Mouse (Mus musculus): ENCODE measurements around the gene Gdi2.

Gdi2 gene

GRCm38 (mm10) chr13:3547410-3547809 is 9.5 kb downstream of the Gdi2 start:
- 55% methylated on average over 3 of the region's 3 CpGs for WGBS

GRCm38 (mm10) chr13:3547856-3548255 is 10.0 kb downstream of the Gdi2 start:
- 78% methylated on average over 6 of the region's 6 CpGs for WGBS

GRCm38 (mm10) chr13:3563130-3563529 is 25.3 kb downstream of the Gdi2 start:
- 98% methylated on average over 1 of the region's 1 CpGs for WGBS

GRCm38 (mm10) chr13:3563953-3564352 is 26.1 kb downstream of the Gdi2 start:
- WGBS: 80% methylated on average over 2 of the region's 2 CpGs

GRCm38 (mm10) chr13:3590789-3591188 is 52.9 kb downstream of the Gdi2 start:
- 73% methylated on average over 3 of the region's 3 CpGs for WGBS

- WGBS: 71% methylated on average over 1 of the region's 1 CpGs
Measured at GRCm38 (mm10) chr13:3594311-3594710, 56.4 kb downstream of the Gdi2 start.

GRCm38 (mm10) chr13:3596232-3596631 is 58.4 kb downstream of the Gdi2 start:
- 94% methylated on average over 6 of the region's 6 CpGs for WGBS

GRCm38 (mm10) chr13:3609780-3610117 is 71.9 kb downstream of the Gdi2 start:
- WGBS: 19% methylated on average over 8 of the region's 8 CpGs

- under 1% methylated on average over 50 of the region's 50 CpGs for WGBS
Measured at GRCm38 (mm10) chr13:3610118-3610794, 72.4 kb downstream of the Gdi2 start.

GRCm38 (mm10) chr13:3610795-3611438 is 73.1 kb downstream of the Gdi2 start, which contains the start of gene Fam208b:
Gene Fam208b (minus strand): TSS chr13:3611108.
- WGBS: under 1% methylated on average over 58 of the region's 58 CpGs
